Mouse (Mus musculus): ENCODE results near the gene Spred2. TPM values are rescaled to one million over a fixed set of nuclear protein-coding genes. Genes with fewer than 3 reads are reported as not detected.

The Spred2 gene
- total RNA-seq, 1 experiment from 2014 or later, result 4.4 TPM

DNA sequence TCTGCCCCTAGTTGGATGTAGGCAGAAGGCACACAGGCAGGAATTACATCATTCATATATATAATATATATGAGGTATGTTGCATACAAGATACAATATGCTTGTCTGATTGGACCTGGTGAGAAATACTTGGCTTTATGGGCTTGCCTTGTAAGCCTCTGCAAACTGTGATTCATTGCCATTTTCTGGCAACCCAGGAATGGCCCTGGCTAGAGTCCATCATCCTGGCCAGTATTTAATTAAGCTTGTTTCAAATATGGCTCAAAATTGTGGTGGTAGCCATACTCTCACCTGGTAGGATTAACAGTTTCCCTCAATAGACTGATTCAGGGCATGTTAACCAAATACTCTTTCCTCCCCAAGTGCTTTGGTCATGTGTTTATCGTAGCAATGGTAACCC, 141.9 kb downstream of the Spred2 start:
- no peak for ATAC-seq (replicated peaks; ENCODE audit: insufficient number of reproducible peaks, low FRiP score, low TSS enrichment, poor library complexity, severe bottlenecking)

DNA sequence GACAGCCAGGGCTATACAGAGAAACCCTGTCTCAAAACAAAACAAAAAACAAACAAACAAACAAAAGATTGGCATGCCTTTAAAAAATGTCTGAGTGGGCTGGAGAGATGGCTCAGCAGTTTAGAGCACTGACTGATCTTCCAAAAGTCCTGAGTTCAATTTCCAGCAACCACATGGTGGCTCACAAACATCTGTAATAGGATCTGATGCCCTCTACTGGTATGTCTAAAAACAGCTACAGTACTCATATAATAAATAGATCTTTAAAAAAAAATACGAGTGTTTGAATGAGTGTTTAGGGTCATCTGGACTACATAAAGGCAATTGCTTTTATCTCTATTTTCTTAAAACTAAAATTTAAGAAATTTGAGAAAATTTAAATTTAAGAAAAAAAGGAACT, 143.3 kb downstream of the Spred2 start:
- no peak for ATAC-seq (replicated peaks; ENCODE audit: insufficient number of reproducible peaks, low FRiP score, low TSS enrichment, poor library complexity, severe bottlenecking)

DNA sequence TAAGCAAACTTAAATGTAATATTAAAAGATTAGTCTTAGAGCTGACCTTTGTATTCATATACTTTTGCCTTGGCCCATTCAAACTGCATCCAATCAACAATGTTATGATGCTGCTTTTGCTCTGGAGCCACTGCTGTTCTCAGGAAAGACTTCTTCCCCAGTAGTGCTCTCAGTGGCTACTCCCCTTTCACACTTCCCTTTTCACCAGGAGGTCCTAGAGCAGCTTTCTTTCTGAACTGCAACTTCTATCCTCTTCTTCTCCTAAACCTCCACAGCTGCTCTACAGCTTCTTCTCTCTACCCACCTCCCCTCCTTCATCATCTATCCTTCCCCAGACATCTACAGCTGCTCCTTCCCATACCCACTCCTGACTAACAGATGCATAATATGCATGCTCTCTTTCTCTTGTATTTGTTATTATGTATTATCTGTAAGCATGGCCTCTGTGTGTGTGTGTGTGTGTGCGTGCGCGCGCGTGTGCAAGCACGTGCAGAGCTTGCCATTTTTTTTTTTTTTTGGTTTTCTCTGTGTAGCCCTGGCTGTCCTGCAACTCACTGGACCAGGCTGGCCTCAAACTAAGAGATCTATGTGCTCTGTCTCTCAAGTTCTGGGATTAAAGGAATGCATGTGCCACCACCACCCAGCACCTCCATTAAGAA, 144.3 kb downstream of the Spred2 start:
- ATAC-seq (replicated peaks; ENCODE audit: insufficient number of reproducible peaks, low FRiP score, low TSS enrichment, poor library complexity, severe bottlenecking), result peak; percentile 54; the same call in 1 of the 2 replicates

DNA sequence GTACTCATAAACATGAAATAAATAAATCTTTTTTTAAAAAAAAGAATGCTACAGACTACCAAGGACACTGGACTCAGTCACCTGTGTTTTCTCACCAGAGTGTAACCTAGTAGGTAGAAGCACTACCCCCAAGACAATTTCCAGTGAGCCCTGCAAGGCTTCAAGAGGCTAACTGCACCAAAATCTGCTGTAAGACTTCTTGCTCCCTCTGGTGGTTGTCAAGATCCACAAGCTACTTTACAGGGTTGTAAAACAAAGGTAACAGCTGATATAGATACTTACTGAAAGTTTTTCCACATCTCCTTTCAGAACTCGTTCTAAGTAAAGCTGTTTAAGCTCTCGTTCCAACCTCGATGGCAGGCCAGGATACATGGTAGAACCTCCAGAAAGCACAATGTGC, 148.0 kb downstream of the Spred2 start:
- no peak for ATAC-seq (replicated peaks; ENCODE audit: insufficient number of reproducible peaks, low FRiP score, low TSS enrichment, poor library complexity, severe bottlenecking)

DNA sequence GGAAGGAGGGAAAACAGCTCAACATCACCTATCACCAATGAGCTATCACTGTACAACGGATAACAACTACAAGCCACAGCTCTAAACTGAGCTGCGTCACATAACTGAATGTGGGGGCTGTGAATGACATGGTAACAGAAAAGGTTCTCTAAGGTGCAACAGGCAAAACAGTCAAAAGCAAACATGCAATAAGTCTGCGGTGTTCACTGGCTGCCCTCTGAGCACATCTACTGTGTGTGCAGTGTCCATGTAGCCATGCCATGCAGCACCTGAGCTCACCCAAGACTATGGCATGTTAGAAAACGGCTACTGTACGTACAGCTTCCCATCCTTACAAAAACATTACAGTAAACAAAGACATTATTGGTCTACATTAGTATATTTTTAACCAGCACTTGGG, 148.7 kb downstream of the Spred2 start:
- no peak for ATAC-seq (replicated peaks; ENCODE audit: insufficient number of reproducible peaks, low FRiP score, low TSS enrichment, poor library complexity, severe bottlenecking)

Other genes with a start within 250 kb of the Spred2 start
- 561 to 661 TPM (median 575 TPM) in 3 replicates for gene Actr2, start 188.5 kb downstream of the Spred2 start, total RNA-seq (2017)